Mouse (Mus musculus) MEL (cell line): Measurements from ENCODE around the gene Thsd4.

ENCODE experiments used
- CTCF ChIP-seq, 3 experiments: IDR thresholded peaks in 2 of 3; conservative IDR thresholded peaks in 1 of 3; 2 replicates each; pipeline ENCODE4 v1.5.1; 2011 to 2012; ENCODE audit warnings: low read length in 3 of 3, low read depth in 2 of 3, mild to moderate bottlenecking in 2 of 3, improper control_type of control experiment in 1 of 3, inconsistent platforms in 1 of 3, mixed read lengths in 1 of 3, moderate library complexity in 1 of 3; ENCODE audit not compliant: control insufficient read depth in 1 of 3, insufficient read depth in 1 of 3, poor library complexity in 1 of 3, severe bottlenecking in 1 of 3
- E2F4 ChIP-seq: IDR thresholded peaks from 2 replicates; pipeline ENCODE4 v1.6.1; 2011; ENCODE audit warnings: low read depth, low read length, improper control_type of control experiment, borderline replicate concordance
- EP300 ChIP-seq, 2 experiments: IDR thresholded peaks; 2 replicates each; pipeline ENCODE4 v1.6.1; 2011; ENCODE audit warnings: improper control_type of control experiment in 2 of 2, low read length in 2 of 2, low read depth in 1 of 2, mild to moderate bottlenecking in 1 of 2
- POLR2A ChIP-seq, 2 experiments: IDR thresholded peaks; 2 replicates each; pipeline ENCODE4 v1.6.1; 2011 to 2012; ENCODE audit warnings: low read length in 2 of 2, mild to moderate bottlenecking in 2 of 2, control low read depth in 1 of 2, improper control_type of control experiment in 1 of 2, low read depth in 1 of 2, moderate library complexity in 1 of 2; ENCODE audit not compliant: control insufficient read depth in 1 of 2, insufficient read depth in 1 of 2, poor library complexity in 1 of 2
- UBTF ChIP-seq: IDR thresholded peaks from 2 replicates; pipeline ENCODE4 v1.6.1; 2012; ENCODE audit warnings: low read depth, mild to moderate bottlenecking, inconsistent platforms, low read length, improper control_type of control experiment, moderate library complexity, borderline replicate concordance; ENCODE audit not compliant: insufficient read depth

- TF ChIP-seq POLR2A (IDR thresholded peaks at IDR 0.05; ENCODE audit: control insufficient read depth in 1 of 2, insufficient read depth in 1 of 2, low read depth in 1 of 2, low read length in 2 of 2, poor library complexity in 1 of 2) (no peak), UBTF (no peak), E2F4 (no peak), CTCF (IDR thresholded peaks at IDR 0.05 in 2 of 3, conservative IDR thresholded peaks at IDR 0.05 in 1 of 3; ENCODE audit: control insufficient read depth in 1 of 3, insufficient read depth in 1 of 3, low read depth in 2 of 3, low read length in 3 of 3, poor library complexity in 1 of 3, severe bottlenecking in 1 of 3) (no peak), EP300 (IDR thresholded peaks at IDR 0.05; ENCODE audit: low read depth in 1 of 2, low read length in 2 of 2) (no peak)
Measured at GRCm38 (mm10) chr9:60488816-60489215, 33.0 kb downstream of the Thsd4 start.
